Mouse (Mus musculus) 3134 (cell line): Measurements from ENCODE around the gene Bub1b.
"Not testable (repeated sequence)": the region's sequence is repeated elsewhere in the genome, so short reads cannot be mapped to it uniquely, and the experiment has no call there.

Experiments
- DNase-seq: peaks from one replicate; pipeline ENCODE4 v3.0.0-alpha.2; 2011; ENCODE audit warnings: low spot score; ENCODE audit not compliant: insufficient read length; ENCODE audit errors: extremely low read depth

Bub1b gene

GRCm38 (mm10) chr2:118597673-118598568 lies at the start of gene Bub1b:
TSS of gene Bub1b (plus strand) at chr2:118598211.
- DNase-seq: peak; percentile 87

GRCm38 (mm10) chr2:118548421-118549221 lies 49.4 kb upstream of the Bub1b start:
- no peak for DNase-seq

- DNase-seq: peak; percentile 52
These were observed 48.2 kb upstream of the Bub1b start, which contains the start of gene Bmf for GRCm38 (mm10) chr2:118549507-118550473. TSS of gene Bmf (minus strand) at chr2:118549687.

- no peak for DNase-seq
These were observed 46.4 kb upstream of the Bub1b start for GRCm38 (mm10) chr2:118551606-118552005.

- DNase-seq: not testable (repeated sequence)
These were observed 43.5 kb upstream of the Bub1b start for GRCm38 (mm10) chr2:118554356-118554990.

- no peak for DNase-seq
These were observed 39.6 kb upstream of the Bub1b start for GRCm38 (mm10) chr2:118558426-118558825.

GRCm38 (mm10) chr2:118562015-118562414 lies 36.0 kb upstream of the Bub1b start:
- DNase-seq: no peak

GRCm38 (mm10) chr2:118562431-118562830 lies 35.6 kb upstream of the Bub1b start:
- no peak for DNase-seq

- DNase-seq: no peak
These were observed 30.8 kb upstream of the Bub1b start for GRCm38 (mm10) chr2:118567179-118567578.

GRCm38 (mm10) chr2:118570939-118571338 lies 27.1 kb upstream of the Bub1b start:
- peak; percentile 24 for DNase-seq

- no peak for DNase-seq
These were observed 25.7 kb upstream of the Bub1b start for GRCm38 (mm10) chr2:118572183-118572836.

- DNase-seq: no peak
These were observed 24.9 kb upstream of the Bub1b start for GRCm38 (mm10) chr2:118573135-118573534.

GRCm38 (mm10) chr2:118586013-118586412 lies 12.0 kb upstream of the Bub1b start:
- DNase-seq: no peak

- DNase-seq: no peak
These were observed 10.3 kb upstream of the Bub1b start for GRCm38 (mm10) chr2:118587686-118588085.

GRCm38 (mm10) chr2:118591083-118591482 lies 6.9 kb upstream of the Bub1b start:
- no peak for DNase-seq

GRCm38 (mm10) chr2:118599087-118599486 lies 1.1 kb downstream of the Bub1b start:
- DNase-seq: no peak

GRCm38 (mm10) chr2:118601599-118602263 lies 3.7 kb downstream of the Bub1b start:
- DNase-seq: no peak

GRCm38 (mm10) chr2:118604091-118604490 lies 6.1 kb downstream of the Bub1b start:
- no peak for DNase-seq

GRCm38 (mm10) chr2:118606032-118606431 lies 8.0 kb downstream of the Bub1b start:
- DNase-seq: no peak
